Mouse (Mus musculus) lung, postnatal 14 days (tissue): Measurements from ENCODE around the gene Macrod1.

Experiments
- DNase-seq: peaks from one replicate; pipeline ENCODE4 v3.0.0; 2021

Macrod1 gene

DNA sequence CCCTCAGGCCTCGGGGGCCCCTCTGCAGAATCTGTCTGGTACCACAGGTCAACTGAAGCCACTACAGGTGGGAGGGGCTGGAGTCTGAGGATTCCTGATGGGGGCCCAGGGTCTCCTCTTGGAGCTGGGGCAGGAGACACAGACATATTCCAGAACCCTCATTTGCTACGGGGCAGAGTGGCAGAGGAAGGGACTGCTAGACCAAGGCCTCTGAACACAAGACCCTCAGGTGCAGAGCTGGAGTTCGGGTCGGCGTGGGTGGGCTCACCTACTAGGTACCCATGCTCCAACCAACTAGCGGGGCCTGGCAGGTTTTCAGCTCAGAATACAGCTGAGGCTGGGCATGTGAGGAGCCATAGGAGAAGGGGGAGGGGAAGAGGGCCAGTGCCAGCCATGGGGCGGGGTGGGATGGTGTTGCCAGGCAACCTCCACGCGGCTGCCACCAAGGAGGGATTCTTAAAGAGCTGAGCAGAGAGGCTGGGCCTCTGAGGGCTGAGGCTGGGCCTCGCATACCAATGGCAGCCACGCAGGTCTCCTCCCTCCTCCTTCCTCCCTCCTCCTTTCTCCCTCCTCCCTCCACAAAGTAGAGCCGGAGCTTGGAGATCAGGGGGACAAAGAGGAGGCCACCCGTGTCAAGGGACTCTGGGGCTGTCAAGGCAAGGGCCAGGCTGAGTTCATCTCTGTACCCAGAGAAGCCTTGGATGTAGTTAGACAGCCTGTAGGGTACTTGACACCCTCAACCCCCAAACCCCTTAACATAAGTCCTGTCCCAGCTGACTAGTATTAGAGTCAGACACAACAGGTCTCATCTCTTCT lies 115.6 kb downstream of the Macrod1 start:
- peak; percentile 30 for DNase-seq

DNA sequence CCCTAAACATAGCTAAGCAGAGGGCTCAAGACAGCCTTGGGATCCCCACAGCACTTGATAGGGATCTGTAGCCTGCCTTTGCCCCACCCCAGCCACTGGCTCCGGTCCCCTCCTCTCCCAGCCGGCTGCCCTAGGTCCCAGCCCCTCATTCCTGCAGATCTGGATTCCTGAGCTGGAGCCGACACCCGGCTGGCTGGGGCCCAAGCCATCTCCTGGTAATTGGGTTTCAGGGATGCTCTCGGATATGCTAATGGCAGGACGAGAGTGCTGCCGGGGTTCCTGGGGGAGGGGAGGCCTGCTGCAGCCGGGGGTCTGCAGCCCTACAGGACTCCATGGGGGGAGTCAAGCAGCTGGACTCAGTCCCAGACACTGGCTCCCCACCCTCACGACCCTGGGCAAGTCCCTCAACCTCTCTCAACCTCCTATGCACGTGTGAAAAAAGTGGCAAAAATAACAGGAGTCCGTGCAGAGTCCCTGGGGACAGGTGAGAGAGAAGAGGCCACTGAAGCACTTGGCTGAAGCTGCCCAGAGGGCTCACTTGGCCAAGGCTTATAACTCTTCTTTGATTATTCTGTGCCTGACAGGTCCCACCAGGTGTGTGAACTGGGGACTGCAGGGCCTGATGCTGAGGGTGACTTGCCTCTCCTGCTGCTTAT lies 119.6 kb downstream of the Macrod1 start:
- no peak for DNase-seq

- no peak for DNase-seq
Measured at GRCm38 (mm10) chr19:7177804-7178511, 121.3 kb downstream of the Macrod1 start.

DNA sequence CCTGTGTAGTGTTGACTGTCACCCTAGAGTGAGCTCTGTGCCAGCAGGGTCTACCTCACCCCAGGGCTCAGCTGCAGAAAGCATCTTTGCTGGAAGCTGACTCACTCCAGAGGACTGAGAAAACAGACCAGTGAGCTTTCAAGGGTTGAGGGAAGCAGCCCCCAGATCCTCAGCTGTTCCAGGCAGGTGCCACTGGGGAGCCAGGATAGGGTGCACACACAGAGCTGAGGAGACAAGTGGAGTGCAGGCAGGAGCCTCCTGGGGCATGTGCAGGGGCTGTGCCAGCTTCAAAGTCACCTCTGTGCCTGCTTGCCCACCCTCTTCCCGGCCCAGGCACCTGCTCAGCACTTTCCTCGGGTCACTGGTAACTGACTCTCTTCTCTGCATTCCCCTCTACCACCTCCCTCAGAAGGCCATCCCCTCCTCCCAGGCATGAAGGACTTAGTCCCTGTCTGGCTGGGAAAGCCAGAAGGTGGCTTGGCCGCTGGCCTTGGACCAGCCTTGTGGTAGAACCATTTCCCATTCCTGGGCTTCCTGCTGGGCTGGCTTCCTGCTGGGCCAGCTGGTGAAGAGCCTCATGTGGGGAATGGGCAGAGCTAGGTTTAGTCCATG lies 122.3 kb downstream of the Macrod1 start:
- no peak for DNase-seq

DNA sequence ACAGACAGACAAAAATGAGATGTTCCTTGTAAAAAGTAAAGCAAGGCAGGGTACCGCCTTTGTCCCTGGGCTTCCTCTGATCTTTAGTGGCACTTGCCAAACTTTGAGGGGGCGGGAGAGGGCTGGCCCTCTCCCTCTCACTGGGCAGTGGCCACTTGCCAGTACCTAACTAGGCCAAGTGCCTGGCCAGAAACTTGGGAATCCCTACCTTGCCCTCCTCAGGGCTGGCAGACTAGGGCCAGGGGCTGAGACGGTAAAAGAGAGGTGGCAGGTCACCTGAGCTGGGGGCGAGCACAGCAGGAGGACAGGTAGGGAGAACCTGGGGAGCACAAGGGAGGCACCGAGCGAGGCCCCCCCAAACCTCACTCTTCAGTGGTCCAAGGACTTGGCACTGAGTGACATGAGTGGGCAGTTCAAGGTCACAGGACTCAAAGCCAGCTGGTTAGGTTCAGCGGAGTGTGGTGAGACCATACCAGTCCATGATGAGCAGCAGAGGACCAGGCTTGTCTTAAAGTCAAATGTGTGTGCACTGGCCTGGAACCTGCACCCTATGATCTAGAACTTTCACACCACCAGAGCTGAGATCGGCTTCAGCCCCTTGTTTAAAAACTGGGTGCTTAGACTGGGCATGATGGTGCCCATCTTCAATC lies 124.3 kb downstream of the Macrod1 start:
- DNase-seq = no peak

GRCm38 (mm10) chr19:7181496-7181895 lies 124.9 kb downstream of the Macrod1 start:
- no peak for DNase-seq

GRCm38 (mm10) chr19:7182273-7182949 lies 125.8 kb downstream of the Macrod1 start:
- peak; percentile 61 for DNase-seq

DNA sequence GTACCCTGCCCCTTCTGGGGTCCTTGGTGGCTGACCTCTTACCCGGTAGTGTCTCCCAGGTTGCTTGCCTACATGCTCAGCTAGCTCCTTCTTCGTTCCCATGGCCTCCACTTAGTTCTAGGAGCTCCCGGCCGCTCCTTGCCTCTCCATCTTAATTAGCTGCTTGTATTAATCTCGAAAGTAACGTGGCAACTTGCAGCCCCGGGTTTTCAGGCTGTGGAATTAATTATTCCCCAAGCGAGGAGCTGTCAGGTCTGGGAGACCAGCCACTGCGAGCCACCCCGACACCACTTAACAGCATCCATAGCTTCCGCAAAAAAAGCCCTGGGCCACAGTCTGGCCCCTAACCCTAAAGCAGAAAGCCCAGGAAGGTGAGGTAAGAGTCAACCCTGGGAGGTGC lies 126.8 kb downstream of the Macrod1 start:
- no peak for DNase-seq

DNA sequence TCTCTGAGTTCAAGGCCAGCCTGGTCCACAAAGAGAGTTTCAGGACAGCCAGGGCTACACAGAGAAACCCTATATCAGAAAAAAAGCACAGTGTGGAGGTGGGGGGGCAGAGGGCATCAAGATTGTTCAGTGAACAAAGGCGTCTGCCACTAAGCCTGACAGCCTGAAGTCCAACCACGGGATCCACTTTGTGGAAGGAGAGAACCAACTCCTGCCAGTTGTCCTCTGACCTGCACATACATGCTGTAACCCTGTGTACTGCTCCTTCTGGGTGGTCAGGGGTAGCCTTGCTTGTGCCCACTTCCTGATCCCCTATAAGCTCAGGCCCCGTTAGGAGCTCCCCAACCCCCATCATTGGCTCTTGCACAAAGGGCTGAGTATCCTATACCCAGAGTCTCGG lies 128.4 kb downstream of the Macrod1 start:
- DNase-seq = no peak

DNA sequence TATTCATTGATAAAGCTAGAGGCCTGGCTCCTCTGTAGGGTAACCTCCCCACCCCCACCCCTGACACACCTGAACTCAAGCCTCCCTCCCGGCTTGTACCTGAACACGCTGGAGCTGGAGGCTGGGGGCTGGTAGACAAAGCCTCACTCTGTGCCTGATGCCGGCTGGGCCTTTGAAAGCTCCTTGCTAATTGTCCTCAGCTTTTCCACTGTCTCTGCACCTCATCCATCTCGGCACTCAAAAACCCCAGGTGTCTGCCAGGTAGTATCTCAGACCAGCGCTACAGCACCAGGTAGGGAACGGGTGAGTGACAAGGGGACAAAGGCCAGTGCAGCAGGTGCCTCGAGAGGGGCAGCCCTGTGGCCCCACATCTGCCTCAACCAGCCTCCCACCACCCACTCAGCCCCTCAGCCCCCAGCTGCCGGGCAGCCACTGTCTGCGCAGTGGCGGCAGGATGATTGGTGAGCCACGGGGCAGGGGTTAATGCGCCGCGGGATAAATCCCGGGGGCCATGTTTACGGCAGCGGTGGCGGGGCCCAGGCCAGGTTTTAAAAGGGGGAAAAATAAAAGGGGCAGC lies 129.2 kb downstream of the Macrod1 start:
- no peak for DNase-seq

GRCm38 (mm10) chr19:7187157-7187556 lies 130.5 kb downstream of the Macrod1 start:
- DNase-seq = no peak

GRCm38 (mm10) chr19:7189026-7189425 lies 132.4 kb downstream of the Macrod1 start:
- DNase-seq = no peak

GRCm38 (mm10) chr19:7190986-7191385 lies 134.4 kb downstream of the Macrod1 start:
- no peak for DNase-seq

DNA sequence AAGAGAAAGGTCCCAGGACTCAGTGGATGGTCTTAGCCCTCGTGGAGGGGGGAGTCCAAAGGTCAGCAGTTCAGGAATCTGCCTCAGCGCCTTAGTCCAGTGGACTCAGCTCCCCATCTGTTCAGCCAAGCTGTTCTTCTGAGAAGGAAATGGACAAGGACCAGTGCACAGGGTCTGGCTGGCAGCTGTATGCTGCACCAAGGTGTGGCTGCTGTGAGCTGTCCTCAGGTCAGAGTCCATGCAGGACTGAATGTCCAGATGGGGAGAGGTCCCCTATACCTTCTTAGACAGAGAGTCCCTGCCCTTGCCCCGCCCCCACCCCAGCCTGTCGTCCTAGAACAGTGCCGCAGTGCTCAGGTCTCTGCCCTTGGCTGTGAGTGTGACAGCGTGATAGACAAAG lies 135.0 kb downstream of the Macrod1 start:
- DNase-seq = no peak

DNA sequence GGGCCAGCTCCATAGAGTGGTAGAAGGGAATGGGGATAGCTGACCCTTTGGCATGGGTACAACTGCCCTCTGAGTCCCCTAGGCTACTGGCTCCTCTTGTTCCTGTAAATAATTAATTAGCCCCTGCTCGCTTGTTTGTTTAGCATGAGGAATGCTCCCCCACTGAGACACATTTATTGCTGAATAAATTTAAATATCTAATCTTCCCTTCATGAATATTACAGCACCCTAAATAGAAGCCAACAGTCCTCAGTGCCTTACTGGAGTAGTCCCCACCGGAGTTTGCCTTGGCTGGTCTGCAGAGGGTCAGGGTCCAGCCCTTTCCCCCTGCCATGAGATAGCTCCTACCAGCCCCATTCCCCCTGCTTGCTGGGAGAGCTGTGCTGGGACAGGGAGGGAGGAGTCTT lies 136.0 kb downstream of the Macrod1 start:
- DNase-seq = no peak

DNA sequence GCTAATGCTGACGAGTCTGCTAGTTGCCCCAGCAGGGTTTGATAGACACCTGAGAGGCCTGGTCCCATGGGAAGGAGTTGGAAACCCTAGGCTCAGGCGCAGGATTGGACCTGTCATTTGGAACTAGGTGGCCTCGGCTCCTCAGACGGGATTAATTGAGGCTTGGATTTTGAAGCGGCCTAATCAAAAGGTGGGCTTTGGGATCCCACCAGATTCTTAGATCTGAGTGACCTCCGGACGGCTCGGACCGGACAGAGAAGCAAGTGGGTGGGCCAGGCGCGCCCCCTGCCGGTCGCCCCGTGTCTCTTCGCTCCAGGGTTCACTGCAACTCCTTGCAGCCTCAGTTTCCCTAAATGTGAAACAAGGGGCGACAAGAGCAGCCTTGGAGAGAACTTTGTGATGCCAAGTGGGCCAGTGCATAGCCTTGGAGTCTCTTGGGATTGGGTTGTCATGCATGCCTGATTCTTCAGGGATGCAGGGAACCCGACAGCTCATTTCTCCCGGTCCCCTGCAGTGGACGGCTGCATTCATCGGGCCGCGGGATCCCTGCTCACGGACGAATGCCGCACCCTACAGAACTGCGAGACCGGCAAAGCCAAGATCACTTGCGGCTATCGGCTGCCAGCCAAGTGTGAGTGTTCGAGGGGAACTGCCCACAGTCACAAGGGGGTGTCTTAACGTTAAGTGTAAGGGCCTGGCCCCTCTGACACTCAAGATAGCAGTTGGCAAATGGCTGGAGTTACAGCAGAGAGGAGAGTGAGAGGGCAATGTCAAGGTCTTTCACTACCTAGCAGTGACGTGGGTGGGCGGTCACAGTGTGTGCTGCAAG lies 139.5 kb downstream of the Macrod1 start:
- DNase-seq = peak; percentile 73

DNA sequence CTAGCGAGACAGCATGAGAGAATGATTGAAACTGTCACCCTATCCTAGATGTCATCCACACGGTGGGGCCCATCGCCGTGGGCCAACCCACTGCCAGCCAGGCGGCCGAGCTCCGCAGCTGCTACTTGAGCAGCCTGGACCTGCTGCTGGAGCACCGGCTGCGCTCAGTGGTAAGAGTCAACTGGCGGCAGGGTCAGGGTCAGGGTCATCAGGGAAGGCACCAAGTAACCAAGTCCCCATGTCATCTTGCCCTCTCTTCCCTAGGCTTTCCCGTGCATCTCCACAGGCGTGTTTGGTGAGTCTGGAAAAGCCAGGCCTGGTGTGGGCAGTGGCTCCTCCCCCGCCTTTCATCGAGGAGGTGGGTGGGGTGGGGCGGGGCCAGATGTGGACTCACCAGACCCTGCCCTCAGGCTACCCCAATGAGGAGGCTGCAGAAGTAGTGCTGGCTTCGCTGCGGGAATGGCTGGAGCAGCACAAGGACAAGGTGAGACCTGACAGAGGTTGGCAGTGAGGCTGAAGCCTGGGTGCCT lies 140.2 kb downstream of the Macrod1 start:
- DNase-seq = no peak

DNA sequence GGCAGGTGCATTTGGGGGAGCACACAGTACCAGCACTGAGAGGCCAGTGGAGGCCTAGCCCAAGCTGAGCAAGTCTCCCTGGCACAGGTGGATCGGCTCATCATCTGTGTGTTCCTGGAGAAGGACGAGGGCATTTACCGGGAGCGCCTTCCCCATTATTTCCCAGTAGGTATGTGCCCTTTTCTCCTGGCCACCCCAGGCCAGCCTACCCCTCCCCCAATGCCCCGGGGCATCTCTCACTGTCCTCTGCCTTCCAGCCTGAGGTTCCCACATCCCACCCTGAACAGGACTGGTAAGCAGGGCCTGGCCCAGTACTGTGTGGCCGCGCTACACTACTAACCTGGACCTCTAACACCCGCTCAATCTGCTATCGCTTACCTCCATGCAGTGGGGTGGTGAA lies 140.8 kb downstream of the Macrod1 start:
- DNase-seq = no peak

DNA sequence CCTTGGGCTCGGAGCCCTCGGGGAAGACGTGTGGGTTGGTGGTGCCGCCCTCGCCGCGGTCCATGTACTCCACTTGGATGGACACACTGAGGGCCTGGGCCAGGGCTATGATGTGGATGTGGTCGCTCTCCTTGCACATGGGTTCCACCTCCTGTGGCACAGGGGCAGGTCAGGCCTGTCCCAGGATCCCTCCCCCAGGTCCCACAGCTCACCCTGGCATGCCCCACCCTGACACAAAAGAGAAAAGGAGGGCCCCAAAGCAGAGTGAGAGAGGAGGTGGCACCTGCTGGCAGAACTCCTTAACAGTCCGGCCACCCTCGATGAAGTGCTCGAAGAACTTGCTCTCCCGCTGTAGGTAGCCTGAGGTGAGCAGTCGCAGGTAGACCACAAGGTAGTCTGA lies 142.5 kb downstream of the Macrod1 start:
- DNase-seq = no peak

- no peak for DNase-seq
Measured at GRCm38 (mm10) chr19:7200427-7200826, 143.8 kb downstream of the Macrod1 start.

DNA sequence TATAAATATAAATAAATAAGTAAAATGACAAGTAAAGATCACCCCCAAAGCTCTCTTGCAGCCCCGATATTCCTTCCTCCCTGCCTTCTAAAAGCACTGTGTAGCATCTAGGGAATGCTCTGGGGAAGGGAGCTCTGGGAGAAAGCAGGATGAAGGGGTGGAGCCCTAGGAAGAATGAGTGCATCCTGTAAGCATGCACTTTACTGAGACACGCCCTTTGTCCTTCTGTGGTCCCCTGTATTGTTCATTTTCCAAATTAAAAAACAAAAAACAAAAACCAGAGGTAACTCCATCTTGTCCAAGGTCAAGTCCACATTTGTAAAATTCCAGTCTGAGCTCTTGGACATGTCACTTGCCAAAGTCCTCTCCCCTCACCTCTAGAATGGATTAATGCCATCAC lies 148.3 kb downstream of the Macrod1 start:
- no peak for DNase-seq
